Mouse (Mus musculus) embryonic facial prominence, embryonic 10.5 days (tissue): ENCODE results near the gene Rpl6. TPM values are rescaled to one million over a fixed set of nuclear protein-coding genes. Genes with fewer than 3 reads are reported as not detected.
"Not testable (repeated sequence)": the region's sequence is repeated elsewhere in the genome, so short reads cannot be mapped to it uniquely, and the experiment has no call there.

Experiments
- DNase-seq: peaks from one replicate; pipeline ENCODE4 v3.0.0-alpha.2; 2017; ENCODE audit warnings: low spot score
- H3K27ac ChIP-seq: fragments of 300-500 bp; sonication (generic); replicated peaks from 2 replicates; pipeline ENCODE4 v1.5.1; 2016; ENCODE audit warnings: mild to moderate bottlenecking
- H3K27me3 ChIP-seq: fragments of 300-500 bp; sonication (generic); replicated peaks from 2 replicates; pipeline ENCODE4 v1.6.1; 2016; ENCODE audit warnings: low read depth, mild to moderate bottlenecking; ENCODE audit not compliant: poor library complexity, severe bottlenecking
- H3K36me3 ChIP-seq: fragments of 300-500 bp; sonication (generic); replicated peaks from 2 replicates; pipeline ENCODE4 v1.6.1; 2016; ENCODE audit warnings: mild to moderate bottlenecking, moderate library complexity
- H3K4me1 ChIP-seq: fragments of 300-500 bp; sonication (generic); 2 replicates; pipeline ENCODE4 v1.6.1; 2016
- H3K4me3 ChIP-seq: fragments of 300-500 bp; sonication (generic); 2 replicates; pipeline ENCODE4 v1.5.1; 2016; ENCODE audit warnings: mild to moderate bottlenecking, moderate library complexity
- H3K9me3 ChIP-seq: fragments of 300-500 bp; sonication (generic); 2 replicates; pipeline ENCODE4 v1.6.1; 2016; ENCODE audit warnings: mild to moderate bottlenecking
- WGBS: fragments of 180-500 bp; shearing (Covaris S2); methylation state at CpG from one replicate; pipeline ENCODE4 v1.1.7; 2016; 5-methylcytosine and 5-hydroxymethylcytosine counted together
- polyA plus RNA-seq: library from polyadenylated mRNA; unstranded; fragments of >200 nt; fragmentation: Nextera tagmentation; extraction: Ambion mirVana; gene quantifications from 2 replicates; pipeline ENCODE4 v1.2.1, GENCODE M21; 2016

The Rpl6 gene
- polyA plus RNA-seq, 1 experiment from 2014 or later: 696 TPM

DNA sequence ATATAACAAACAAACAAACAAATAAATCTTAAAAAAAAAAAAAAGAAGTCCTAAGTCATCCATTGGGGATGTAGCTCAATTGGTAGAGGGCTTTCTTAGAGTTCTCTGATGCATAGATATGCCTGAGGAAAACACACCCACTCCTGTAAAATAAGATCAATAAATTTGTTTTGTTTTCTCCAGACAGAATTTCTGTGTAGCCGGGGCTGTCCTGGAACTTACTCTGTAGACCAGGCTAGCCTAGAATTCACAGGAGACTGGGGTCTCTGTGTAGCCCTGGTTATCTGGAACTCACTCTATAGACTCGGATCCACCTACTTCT, 13.0 kb downstream of the Rpl6 start:
- 90% methylated on average over 2 of the region's 2 CpGs for WGBS
- no peak overlapping the region for H3K4me3 ChIP-seq
- H3K27ac ChIP-seq: no peak overlapping the region
- DNase-seq: no peak
- H3K9me3 ChIP-seq: no peaks in the 10 kb centered on the region
- no peaks in the 10 kb centered on the region for H3K27me3 ChIP-seq
- peaks cover 14% of the 10 kb centered on the region for H3K4me1 ChIP-seq
- H3K36me3 ChIP-seq: peaks cover 10% of the 10 kb centered on the region

DNA sequence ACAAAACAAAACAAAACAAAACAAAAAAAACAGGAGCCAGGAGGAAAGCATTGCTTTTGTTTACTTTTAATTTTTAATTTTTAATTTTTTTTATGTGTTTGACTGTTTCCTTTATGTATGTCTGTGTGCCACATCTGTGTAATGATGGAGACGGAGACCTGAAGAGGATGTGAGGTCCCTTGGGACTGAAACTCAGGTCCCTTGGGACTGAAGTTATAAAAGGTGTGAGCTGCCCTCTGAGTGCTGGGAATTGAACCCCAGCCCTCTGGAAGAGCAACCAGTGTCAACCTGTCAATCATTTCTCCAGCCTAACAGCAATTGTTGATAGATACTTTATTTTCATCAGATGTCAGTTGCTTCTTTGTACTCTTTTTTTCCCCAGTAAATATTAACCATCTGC, 14.9 kb downstream of the Rpl6 start:
- Histone ChIP-seq H3K36me3 (no peaks in the 10 kb centered on the region), H3K4me3 (no peak overlapping the region), H3K4me1 (peaks cover 14% of the 10 kb centered on the region), H3K27me3 (no peaks in the 10 kb centered on the region), H3K9me3 (no peaks in the 10 kb centered on the region), H3K27ac (no peak overlapping the region)
- DNase-seq: no peak
- WGBS: 84% methylated on average over 1 of the region's 1 CpGs

DNA sequence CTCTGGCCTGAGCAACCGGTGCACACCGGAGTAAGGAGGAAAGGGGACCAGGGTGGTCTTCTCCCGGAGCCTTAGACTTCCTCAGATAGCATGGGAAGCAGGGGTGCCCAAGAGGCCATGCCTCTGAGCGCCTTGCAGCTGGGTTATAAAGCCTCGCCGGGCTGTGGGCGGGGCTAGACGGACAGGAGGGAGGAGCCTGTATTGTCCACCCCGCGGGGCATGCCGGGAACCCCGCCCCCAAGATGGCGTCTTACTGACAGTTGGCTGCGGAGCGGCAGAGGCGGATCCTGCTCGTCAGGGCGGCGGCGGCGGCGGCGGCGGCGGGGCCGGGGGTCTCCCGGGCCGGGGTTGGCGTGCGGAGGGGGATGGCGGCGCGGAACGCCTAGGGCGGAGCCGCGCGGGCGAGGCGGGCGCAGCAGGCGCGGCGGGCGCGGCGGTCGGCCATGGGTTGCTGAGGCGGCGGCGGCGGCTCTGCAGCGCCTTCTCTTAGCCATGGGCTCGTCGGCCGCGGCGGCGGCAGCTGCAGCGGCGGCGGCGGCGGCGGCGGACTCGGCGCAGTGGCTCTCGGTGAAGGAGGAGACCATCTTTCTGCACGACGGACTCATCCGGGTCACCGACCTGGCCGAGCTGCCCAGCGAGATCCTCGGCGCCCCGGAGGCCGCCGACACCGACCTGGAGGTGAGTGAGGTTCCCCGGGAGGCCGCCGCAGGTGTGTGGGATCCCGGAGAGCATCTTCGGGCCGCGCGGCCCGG, 15.9 kb downstream of the Rpl6 start, which contains the start of gene Hectd4:
TSS of gene Hectd4 (plus strand) at position 240 of the 752 bp plus-strand sequence.
- Histone ChIP-seq H3K27ac (peak within 1 kb of the TSS; percentile 91), H3K4me3 (peak within 1 kb of the TSS; percentile 95), H3K9me3 (no peaks in the 10 kb centered on the region), H3K36me3 (no peaks in the 10 kb centered on the region), H3K27me3 (no peaks in the 10 kb centered on the region), H3K4me1 (peaks cover 14% of the 10 kb centered on the region)
- WGBS: under 1% methylated on average over 90 of the region's 90 CpGs
- peak; percentile 98 for DNase-seq

DNA sequence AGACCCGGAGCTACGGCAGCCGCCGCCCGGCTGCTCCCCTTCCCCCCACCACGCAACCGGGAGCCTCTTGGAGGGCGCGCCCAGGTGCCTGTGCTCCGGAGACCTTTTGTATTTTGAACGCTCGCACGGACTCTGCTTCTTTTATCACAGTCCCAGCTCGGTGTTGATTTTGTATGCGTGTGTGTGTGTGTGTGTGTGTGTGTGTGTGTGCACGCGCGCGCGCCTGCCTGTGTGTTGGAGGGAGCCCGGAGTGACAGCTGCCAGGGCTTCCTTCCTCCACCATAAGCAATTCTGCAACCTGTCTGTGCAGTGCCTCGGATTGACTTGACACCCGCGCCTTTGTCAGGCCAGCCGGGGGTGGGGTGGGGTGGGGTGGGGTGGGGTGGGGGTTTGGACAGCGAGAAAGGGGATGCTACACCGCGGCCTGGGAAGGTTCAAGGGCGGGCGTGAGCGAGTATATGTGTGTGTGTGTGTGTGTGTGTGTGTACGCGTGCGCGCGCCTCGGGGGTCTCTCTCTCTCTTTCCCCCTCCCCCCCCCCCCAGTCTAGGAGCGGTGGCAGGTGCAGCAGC, 16.5 kb downstream of the Rpl6 start:
- Histone ChIP-seq H3K36me3 (no peaks in the 10 kb centered on the region), H3K9me3 (no peaks in the 10 kb centered on the region), H3K27me3 (no peaks in the 10 kb centered on the region), H3K4me1 (peaks cover 14% of the 10 kb centered on the region), H3K4me3 (peak overlapping the region; percentile 95), H3K27ac (peak overlapping the region; percentile 91)
- under 1% methylated on average over 28 of the region's 38 CpGs for WGBS
- peak; percentile 59 for DNase-seq

- Histone ChIP-seq H3K4me3 (peak overlapping the region; percentile 95), H3K27ac (no peak overlapping the region; the same call in 1 of the 2 replicates), H3K27me3 (no peaks in the 10 kb centered on the region), H3K4me1 (peaks cover 14% of the 10 kb centered on the region), H3K36me3 (no peaks in the 10 kb centered on the region), H3K9me3 (no peaks in the 10 kb centered on the region)
- no peak for DNase-seq
- 21% methylated on average over 23 of the region's 23 CpGs for WGBS
Measured at GRCm38 (mm10) chr5:121221328-121221850, 17.1 kb downstream of the Rpl6 start.

DNA sequence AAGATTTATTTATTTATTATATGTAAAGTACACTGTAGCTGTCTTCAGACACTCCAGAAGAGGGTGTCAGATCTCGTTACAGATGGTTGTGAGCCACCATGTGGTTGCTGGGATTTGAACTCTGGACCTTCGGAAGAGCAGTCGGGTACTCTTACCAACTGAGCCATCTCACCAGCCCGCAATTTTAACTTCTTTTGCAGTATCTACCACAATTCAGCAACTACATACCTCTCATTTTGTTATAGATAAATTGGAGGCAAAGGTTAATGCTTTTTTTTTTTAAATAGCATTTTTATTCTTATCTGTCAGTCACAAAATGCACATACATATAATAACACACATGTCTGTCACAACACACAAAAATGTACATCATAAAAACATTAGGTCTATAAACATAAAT, 19.7 kb downstream of the Rpl6 start:
- not testable (repeated sequence) for H3K9me3 ChIP-seq, H3K4me3 ChIP-seq, H3K27me3 ChIP-seq, H3K36me3 ChIP-seq, DNase-seq, H3K27ac ChIP-seq
- 90% methylated on average over 4 of the region's 4 CpGs for WGBS
- peaks cover 14% of the 10 kb centered on the region for H3K4me1 ChIP-seq

DNA sequence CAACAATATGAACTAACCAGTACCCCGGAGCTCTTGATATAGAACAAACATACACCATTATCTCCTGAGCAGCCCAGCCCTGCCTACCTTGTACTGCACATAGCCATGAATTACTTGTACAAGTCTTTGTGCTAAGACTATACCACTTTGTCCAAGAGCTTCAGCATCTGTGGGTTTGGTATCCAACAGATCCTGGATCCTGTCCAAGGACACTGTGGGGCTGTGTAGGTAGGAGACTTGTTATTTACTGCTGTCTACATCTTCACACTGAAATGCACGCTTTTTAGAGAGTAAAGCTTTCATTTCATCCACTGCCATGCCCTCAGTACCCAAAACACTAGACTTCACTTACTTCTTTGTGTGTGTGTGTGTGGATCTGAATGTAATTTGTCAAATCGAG, 20.6 kb downstream of the Rpl6 start:
- H3K27ac ChIP-seq: no peak overlapping the region

DNA sequence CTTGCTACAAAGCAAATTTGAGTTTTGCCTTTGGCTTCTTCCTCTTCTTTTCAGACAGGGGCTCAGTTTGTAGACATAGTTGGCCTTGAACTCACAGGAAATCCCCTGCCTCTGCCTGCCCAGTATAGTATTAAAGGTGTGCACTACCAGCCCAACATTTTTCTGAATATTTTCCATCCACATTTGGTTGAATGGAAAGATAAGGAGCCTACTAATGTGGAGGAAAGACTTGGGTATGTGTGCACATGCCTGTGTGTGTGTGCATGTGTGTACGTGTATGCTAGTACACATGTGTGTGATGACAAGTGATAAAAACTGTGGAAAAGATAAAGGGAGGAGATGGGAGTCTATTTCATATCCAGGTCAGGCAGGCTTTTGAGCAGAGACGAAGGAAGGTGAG, 21.6 kb downstream of the Rpl6 start:
- no peak for DNase-seq
- Histone ChIP-seq H3K27me3 (no peaks in the 10 kb centered on the region), H3K4me3 (no peak overlapping the region), H3K27ac (no peak overlapping the region), H3K9me3 (no peaks in the 10 kb centered on the region), H3K36me3 (0 out of 2 replicates have a peak, but pooled peaks cover 4% of the 10 kb centered on the region), H3K4me1 (peaks cover 10% of the 10 kb centered on the region)
- WGBS: 92% methylated on average over 2 of the region's 2 CpGs

More for the DNA sequence above, 20.6 kb downstream of the Rpl6 start:
- DNase-seq: no peak
- WGBS: 93% methylated on average over 3 of the region's 3 CpGs
- Histone ChIP-seq H3K36me3 (0 out of 2 replicates have a peak, but pooled peaks cover 1% of the 10 kb centered on the region), H3K9me3 (no peaks in the 10 kb centered on the region), H3K27me3 (no peaks in the 10 kb centered on the region), H3K4me3 (no peak overlapping the region), H3K4me1 (peaks cover 12% of the 10 kb centered on the region)

DNA sequence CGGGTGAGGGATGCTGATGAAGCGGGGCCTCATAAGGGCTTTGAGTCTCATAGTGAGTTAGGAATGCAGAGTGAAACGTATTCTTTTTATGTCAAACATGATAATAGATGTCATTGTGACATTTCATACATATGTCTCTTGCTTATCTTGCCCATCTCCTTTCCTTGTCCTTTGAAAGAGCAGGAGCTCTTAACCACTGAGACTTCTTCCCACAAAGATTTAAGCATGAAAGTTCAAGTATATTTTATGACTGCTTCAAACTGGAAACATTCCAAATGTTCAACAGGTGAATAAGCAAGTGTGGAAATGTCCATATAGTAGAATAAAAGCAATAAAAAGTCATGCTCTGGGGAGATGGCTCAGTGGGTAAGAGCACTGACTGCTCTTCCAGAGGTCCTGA, 22.1 kb downstream of the Rpl6 start:
- Histone ChIP-seq H3K36me3 (0 out of 2 replicates have a peak, but pooled peaks cover 4% of the 10 kb centered on the region), H3K4me3 (no peak overlapping the region), H3K9me3 (no peaks in the 10 kb centered on the region), H3K4me1 (peaks cover 4% of the 10 kb centered on the region), H3K27ac (no peak overlapping the region), H3K27me3 (no peaks in the 10 kb centered on the region)
- 87% methylated on average over 3 of the region's 3 CpGs for WGBS
- no peak for DNase-seq

DNA sequence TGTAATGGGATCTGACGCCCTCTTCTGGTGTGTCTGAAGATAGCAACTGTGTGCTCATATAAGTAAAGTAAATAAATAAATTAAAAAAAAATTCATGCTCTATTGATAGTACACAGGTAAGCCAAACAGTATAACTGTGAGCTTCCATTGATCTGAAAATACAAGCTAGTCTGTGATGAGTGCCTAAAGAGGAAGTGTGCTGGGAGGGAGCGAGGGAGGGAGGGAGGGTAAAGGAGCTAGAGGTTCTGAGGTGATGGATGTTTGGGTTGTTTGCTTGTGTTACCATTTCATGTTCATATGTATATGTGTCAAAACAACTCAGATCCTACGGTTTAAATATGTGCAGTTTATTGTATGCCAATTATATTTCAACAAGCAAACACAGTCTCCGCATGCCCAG, 22.6 kb downstream of the Rpl6 start:
- Histone ChIP-seq H3K27me3 (no peaks in the 10 kb centered on the region), H3K4me3 (no peak overlapping the region), H3K9me3 (no peaks in the 10 kb centered on the region), H3K4me1 (peaks cover under 1% of the 10 kb centered on the region; the same call in 1 of the 2 replicates), H3K27ac (no peak overlapping the region), H3K36me3 (0 out of 2 replicates have a peak, but pooled peaks cover 4% of the 10 kb centered on the region)
- WGBS: 86% methylated on average over 4 of the region's 4 CpGs
- DNase-seq: no peak

DNA sequence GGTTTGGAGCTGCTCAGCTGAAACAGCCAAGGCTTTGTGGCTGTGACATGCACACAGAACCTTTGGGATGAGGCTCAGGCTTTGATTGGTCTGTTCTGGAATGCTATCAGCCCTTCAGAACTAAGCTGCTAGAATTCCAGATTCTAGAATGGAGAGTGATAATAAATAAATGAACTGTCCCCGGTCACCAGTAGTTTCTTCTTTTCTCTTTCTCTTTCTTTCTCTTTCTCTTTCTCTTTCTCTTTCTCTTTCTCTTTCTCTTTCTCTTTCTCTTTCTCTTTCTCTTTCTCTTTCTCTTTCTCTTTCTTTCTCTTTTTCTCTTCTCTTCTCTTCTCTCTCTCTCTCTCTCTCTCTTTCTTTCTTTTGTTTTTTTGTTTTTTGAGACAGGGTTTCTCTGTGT, 23.0 kb downstream of the Rpl6 start:
- WGBS: 90% methylated on average over 1 of the region's 1 CpGs
- not testable (repeated sequence) for DNase-seq

DNA sequence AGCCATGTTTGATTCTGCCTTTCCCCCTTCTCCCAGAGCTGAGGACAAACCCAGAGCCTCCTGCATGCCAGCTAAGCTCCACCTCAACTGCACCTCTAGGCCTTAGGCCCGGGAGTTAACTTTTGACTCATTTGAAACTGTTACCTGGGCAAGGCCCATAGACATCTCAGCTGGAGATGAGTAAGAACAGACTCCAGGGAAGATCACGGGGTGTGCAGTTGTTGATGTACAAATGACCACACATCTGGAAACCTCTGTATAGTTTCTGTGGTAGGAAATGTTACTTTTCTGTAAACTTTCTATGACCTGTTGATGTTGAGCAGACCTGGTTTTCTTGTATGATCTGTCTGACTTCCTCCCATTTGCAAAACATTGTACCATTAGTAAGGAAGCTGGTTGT, 24.9 kb downstream of the Rpl6 start:
- no peaks in the 10 kb centered on the region for H3K9me3 ChIP-seq
- H3K27ac ChIP-seq: no peak overlapping the region
- no peak overlapping the region for H3K4me3 ChIP-seq
- DNase-seq: no peak
- no peaks in the 10 kb centered on the region for H3K27me3 ChIP-seq
- H3K4me1 ChIP-seq: no peaks in the 10 kb centered on the region
- peaks cover 4% of the 10 kb centered on the region; the same call in 1 of the 2 replicates for H3K36me3 ChIP-seq
- 89% methylated on average over 2 of the region's 2 CpGs for WGBS

More for the DNA sequence above, 23.0 kb downstream of the Rpl6 start:
- not testable (repeated sequence) for H3K27ac ChIP-seq, H3K36me3 ChIP-seq, H3K9me3 ChIP-seq, H3K4me1 ChIP-seq, H3K4me3 ChIP-seq, H3K27me3 ChIP-seq

DNA sequence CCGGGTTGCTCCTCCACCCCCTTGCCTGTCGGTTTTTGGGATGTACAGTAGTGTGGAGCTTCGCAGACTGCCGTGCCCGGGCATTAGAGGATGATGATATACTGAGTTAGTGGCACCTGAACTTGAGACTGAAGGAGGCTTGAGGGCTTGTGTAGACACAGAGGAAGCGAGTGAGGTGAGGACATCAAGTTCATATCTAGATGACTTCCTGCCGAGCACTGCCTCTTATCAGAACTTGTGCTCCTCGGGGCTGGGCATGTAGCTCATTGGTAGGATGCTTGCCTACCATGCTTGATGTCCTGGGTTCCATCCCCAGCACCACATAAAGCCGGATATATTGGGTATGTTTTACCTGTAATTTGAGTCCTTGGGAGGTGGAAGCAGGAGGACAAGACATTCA, 26.5 kb downstream of the Rpl6 start:
- no peak for DNase-seq
- Histone ChIP-seq H3K27ac (no peak overlapping the region), H3K4me1 (no peaks in the 10 kb centered on the region), H3K36me3 (peaks cover 8% of the 10 kb centered on the region; the same call in 1 of the 2 replicates), H3K9me3 (no peaks in the 10 kb centered on the region), H3K4me3 (no peak overlapping the region), H3K27me3 (no peaks in the 10 kb centered on the region)
- 91% methylated on average over 9 of the region's 9 CpGs for WGBS
